Mouse (Mus musculus) frontal cortex, postnatal 25 days (tissue): ENCODE measurements around the gene Per1.

Source experiments
- DNase-seq, 2 experiments: peaks; one replicate each; pipeline ENCODE4 v3.0.0; 2022; ENCODE audit warnings: low spot score in 2 of 2

Gene Per1

GRCm38 (mm10) chr11:69114621-69115020 is 19.6 kb downstream of the Per1 start:
- DNase-seq: no peak

DNA sequence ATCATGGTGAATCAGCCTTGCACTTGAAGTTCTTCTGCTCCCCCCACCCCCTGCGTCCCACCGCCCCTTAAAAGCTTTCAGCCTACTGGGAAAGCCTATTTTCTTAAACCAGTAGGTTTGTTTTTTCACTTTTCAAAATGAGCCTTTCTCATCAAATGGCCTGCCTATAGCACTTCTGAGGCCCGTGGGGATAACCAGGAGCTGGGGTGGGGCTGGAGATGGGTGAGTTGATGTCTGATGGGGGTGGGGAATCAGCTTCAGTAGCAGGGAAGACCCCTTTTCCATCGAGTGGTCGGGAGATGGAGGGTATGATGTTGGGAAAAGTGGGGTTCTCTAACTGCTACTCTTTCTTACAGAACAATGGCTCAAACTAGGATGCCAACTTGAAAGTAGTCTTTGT is 21.8 kb downstream of the Per1 start:
- DNase-seq: no peak

DNA sequence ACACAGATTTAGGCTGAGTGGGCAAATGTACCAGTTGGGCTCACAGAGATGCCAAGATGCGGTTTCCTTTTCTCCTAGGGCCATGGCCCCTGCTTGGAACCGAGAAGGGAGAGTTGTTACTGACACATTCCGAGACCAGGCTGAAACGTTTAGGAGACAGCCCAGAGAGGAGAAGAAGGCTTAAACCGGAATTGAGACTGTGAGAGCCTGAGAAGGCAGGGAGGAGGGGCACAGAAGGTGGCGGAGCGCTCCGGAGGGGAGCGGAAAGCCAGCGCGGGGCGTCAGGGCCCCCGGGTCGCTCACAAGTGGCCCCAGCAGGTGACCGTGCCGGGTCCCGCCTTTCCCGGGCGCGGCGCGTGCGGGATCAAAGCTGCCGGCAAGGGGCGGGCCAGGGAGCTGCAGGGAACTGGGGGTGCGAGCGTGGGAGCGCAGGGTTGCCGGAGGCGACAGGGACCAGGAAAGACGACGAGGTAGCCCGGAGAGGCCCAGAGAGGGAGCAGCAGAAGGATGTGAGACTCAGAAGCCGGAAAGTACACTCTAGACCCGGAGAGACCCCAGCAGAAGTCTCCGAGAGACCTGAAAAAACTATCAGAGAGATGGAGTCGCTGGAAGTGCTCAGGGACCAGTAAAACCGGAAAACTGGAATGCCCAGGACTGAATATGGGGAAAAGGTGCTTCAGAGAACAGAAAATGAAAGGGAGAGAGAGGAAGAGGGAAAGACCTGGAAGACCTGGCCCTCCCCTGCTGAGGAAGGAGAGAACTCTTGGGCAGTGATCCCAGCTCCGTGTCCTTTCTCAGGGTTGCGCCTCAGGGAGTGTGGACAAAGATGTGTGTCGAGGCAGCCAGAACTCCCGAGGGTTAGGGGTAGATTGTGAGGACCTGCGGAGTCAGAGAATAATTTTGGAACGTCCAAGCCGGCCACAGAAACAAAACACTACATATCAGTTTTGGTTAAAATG is 23.0 kb downstream of the Per1 start:
- no peak for DNase-seq

DNA sequence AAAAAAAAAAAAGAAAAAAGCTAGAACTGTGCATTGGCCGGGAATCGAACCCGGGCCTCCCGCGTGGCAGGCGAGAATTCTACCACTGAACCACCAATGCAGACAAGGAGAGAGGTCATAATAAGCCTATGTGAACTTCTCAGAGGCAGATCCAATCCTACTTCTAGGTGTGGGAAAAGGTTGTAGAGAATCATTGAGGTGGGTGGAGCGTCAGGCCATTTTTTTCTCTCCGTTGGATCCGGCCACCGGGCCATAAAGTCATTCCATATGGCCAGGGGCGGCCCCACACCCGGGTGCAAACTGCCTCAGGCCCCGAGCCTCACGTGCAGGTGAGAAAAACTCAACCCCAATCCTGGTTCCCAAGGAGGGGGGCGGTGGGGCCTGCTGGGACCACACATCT is 23.7 kb downstream of the Per1 start:
- peak; percentile 71 to 90 for DNase-seq

GRCm38 (mm10) chr11:69119446-69120155 is 24.6 kb downstream of the Per1 start:
- DNase-seq: no peak

DNA sequence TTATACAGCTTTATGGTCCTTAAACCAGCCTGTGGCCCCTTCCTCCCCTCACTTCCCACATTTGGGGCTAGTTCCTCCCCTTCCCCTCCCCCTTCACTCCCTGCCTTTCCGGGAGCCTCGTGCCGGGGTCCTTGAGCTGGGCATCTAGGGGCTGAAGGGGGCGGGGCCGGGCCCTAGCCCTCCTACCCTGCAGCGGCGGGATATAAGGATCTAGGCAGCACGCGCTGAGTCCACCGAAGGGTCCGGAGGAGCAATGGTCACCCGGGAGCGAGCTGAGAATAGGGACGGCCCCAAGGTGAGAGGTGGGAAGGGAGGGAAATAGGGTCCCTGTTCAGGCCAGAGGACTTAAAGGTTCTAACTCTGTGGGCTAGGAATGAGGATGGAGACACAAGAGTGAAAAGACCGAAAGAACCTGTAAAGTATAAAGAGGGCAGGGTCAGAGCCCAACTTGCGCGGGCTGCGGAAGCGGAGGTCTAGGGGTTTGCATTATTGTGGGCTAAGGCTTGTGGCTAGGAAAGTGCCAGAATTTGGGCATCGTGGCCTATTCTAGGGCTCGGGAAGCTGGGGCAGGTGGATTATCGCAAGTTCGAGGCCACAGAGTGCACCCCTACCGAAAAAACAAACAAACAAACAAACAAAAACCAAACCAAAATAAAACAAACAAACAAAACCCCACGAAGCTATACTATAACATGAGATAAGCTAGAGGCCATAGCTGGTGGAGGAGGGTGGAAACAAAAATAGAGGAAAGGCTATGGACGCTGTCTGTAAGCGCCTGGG is 25.4 kb downstream of the Per1 start, which contains the start of gene Hes7:
Gene Hes7 (plus strand): TSS at position 184 of the 780 bp plus-strand sequence.
- DNase-seq: no peak

GRCm38 (mm10) chr11:69121001-69121740 is 26.2 kb downstream of the Per1 start:
- peak in 1 of 2 experiments; percentile 17 for DNase-seq

DNA sequence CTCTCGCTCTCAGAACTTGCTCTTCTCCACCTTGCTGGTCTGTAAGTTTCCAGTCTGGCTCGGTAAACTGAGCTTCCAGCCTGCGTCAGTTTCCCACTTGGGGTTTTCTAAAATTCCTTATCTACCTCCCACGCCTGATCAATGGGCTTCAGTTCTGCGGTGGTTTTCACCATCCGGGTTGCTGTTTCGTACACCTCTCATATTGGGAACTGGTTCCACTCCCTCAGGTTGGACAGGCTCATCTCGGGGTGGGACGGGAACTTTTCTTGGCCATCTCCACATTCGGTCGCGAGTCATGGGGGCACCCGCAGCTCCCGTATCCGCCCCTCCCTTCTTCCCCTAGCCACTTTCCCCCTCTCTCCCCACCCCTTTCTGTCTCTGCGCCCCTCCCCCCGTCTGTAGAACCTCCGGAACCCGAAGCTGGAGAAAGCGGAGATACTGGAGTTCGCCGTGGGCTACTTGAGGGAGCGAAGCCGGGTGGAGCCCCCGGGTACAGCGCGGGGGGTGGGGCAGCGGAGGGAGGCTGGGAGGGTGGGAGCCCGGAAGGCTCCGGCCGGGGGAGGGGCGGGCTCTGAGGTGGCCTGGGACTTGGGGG is 26.8 kb downstream of the Per1 start:
- peak in 1 of 2 experiments; percentile 11 for DNase-seq

GRCm38 (mm10) chr11:69122336-69122951 is 27.4 kb downstream of the Per1 start, which contains the start of gene 9130213A22Rik:
9130213A22Rik (minus strand) TSS chr11:69122589.
- DNase-seq: peak; percentile 78 to 82

GRCm38 (mm10) chr11:69123056-69123692 is 28.2 kb downstream of the Per1 start:
- DNase-seq: peak; percentile 92 to 95

DNA sequence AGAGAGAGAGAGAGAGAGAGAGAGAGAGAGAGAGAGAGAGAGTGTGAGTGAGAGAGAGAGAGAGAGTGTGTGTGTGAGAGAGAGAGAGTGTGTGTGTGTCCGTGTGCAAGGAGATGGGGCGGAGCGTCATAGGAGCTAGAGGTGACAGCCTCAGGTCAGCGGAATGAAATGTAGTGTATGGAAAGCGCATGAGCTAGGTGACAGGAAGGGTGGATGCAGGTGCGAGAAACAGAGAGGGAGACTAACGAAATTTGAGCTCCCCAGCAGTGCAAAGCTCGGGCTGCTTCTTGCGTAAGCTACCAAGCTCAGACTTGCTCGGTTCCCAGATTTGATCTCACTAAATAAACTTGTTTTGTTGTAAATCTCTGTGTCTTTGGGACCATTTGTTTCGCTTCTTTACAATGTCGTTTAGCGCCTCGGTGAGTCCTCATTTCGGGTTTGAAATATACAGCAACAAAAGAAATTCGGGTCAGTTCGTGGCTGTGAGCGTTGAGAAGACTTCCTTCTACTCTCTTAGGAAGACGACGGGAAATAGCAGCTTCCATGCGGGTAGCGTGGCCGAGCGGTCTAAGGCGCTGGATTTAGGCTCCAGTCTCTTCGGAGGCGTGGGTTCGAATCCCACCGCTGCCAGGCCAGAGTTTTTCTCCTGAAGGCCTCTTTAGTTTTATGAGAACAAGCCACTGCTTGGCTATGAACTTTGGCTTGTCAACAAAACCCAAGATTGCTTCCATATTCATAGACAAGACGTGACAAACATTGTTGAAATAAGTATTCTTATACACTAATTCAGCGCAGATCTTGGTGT is 28.9 kb downstream of the Per1 start:
- DNase-seq: peak; percentile 96 to 97

DNA sequence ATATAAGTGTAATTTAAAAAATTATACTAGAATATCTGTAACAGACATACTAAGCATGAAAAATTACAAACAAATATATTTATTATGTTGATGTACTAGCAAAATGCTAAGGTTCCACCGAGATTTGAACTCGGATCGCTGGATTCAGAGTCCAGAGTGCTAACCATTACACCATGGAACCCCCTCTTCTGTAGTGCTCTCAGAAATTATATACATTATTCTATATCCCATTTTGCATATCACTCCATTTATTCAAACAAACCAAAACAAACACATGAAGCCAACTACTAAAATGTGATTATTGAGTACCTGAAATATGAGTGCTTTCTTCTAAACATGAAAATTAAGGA is 29.5 kb downstream of the Per1 start:
- peak in 1 of 2 experiments; percentile 62 for DNase-seq

DNA sequence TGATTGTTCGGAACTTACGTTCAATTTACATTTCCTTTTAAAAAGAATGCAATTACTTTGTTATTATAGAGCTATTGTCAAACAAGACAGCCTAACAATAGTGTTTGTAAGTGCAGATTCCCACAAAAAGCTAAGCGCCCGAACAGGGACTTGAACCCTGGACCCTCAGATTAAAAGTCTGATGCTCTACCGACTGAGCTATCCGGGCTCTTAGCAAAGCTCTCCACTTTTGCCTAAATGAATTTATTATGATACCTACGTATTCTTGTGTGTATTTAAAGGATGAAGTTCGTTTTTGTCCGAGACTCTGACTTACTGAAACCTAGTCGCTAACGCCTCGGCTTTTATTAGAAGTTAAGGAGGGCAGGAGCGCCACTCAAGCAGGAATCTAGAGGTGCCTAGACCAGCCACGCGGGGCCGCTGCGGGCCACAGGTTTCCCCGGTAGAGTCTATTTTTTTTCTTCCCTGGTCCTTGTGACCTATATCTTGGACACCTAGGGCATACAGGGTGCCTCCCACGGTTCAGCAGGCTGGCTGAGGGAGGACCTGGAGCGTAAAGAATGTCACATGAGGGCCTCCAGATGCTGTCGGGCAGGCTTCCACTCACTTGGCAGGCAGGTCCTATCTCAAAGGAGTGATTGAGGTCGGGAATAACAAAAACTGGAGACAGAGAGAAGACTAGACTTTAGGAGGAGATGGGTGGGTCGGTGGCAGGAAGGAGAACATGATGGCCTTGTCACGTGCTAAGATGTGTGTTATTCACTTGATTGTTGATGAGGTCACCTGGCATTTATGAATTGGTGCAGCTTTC is 30.2 kb downstream of the Per1 start:
- peak; percentile 72 to 79 for DNase-seq

GRCm38 (mm10) chr11:69125852-69125918 is 30.7 kb downstream of the Per1 start, which contains the start of gene Aloxe3:
Aloxe3 (plus strand) TSS chr11:69125896.
- no peak for DNase-seq

GRCm38 (mm10) chr11:69125919-69126705 is 31.1 kb downstream of the Per1 start:
- DNase-seq: no peak

DNA sequence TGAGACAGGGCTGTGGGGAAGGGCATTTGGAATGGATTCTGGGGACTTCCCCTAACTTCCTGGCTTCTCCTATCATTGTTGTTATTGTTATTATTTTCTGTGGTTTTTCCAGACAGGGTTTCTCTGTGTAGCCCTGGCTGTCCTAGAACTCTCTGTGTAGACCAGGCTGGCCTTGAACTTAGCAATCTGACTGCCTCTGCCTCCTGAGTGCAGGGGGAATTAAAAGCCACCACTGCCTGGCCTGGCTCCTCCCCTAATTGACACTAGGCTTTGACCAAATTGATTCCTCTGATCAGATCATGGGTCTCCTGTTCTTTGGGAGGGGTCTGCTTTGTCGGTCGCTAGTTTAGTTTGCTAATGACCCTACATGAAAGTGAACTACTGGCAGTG is 31.7 kb downstream of the Per1 start:
- DNase-seq: no peak

DNA sequence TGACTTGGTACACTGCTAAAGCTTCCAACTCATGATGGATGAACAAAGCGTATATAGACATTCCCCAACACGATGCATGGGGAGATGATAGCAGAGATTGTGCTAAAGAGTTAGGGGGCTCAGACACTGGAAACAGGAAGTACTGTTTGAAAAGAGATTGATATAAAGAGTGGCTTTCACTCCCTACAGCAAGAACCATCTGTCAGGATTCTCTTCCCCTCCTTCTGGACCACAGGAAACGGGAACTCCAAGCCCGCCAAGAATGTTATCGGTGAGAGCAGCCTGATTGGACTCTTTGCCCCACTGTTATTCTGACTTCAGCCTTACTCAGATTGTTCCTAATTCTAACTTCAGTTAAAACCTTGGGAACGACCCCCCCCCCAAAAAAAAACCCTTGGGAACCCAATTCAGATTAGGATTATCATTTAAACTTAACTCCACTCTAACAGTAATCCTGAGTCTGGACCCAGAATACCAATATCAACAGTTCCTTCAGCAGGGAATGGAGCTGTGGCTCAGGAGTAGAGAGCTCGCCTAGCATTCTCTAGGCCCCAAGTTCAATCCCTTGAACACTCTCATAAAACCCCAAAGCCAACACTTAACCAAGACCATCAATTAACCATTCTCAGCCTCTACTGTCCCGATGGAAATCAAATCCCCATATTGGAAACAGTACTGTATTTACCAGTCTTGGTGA is 33.6 kb downstream of the Per1 start:
- DNase-seq: no peak
